Mouse (Mus musculus) forebrain, postnatal 0 days (tissue): Measurements from ENCODE around the gene Utp20. TPM values are rescaled to one million over a fixed set of nuclear protein-coding genes. Genes with fewer than 3 reads are reported as not detected.

Experiments
- ATAC-seq: fragments of 200-750 bp; cut with Nextera tagmentation; 2 replicates; pipeline ENCODE4 v1.8.0; 2017; ENCODE audit warnings: mild to moderate bottlenecking, moderate library complexity
- DNase-seq: peaks from one replicate; pipeline ENCODE4 v3.0.0-alpha.2; 2015
- H3K27ac ChIP-seq: fragments of 300-500 bp; sonication (generic); 2 replicates; pipeline ENCODE4 v1.5.1; 2014; ENCODE audit warnings: low read depth, mild to moderate bottlenecking, antibody characterized with exemption, low read length, moderate library complexity, mixed read lengths
- H3K27me3 ChIP-seq: fragments of 300-500 bp; sonication (generic); 2 replicates; pipeline ENCODE4 v1.6.1; 2014; ENCODE audit warnings: mild to moderate bottlenecking, low read length, mixed read lengths; ENCODE audit not compliant: insufficient read depth
- H3K36me3 ChIP-seq: fragments of 300-500 bp; sonication (generic); 2 replicates; pipeline ENCODE4 v1.6.1; 2014; ENCODE audit warnings: mild to moderate bottlenecking, moderate library complexity; ENCODE audit not compliant: insufficient read depth
- H3K4me1 ChIP-seq: fragments of 300-500 bp; sonication (generic); 2 replicates; pipeline ENCODE4 v1.6.1; 2014; ENCODE audit warnings: antibody characterized with exemption; ENCODE audit not compliant: insufficient read depth
- H3K4me2 ChIP-seq: fragments of 300-500 bp; sonication (generic); 2 replicates; pipeline ENCODE4 v1.6.1; 2014; ENCODE audit warnings: low read depth, mild to moderate bottlenecking, moderate library complexity
- H3K4me3 ChIP-seq: fragments of 300-500 bp; sonication (generic); 2 replicates; pipeline ENCODE4 v1.5.1; 2014; ENCODE audit warnings: low read depth, low read length, mixed read lengths
- H3K9ac ChIP-seq: fragments of 300-500 bp; sonication (generic); 2 replicates; pipeline ENCODE4 v1.6.1; 2014; ENCODE audit warnings: mild to moderate bottlenecking
- H3K9me3 ChIP-seq: fragments of 300-500 bp; sonication (generic); 2 replicates; pipeline ENCODE4 v1.6.1; 2016; ENCODE audit warnings: low read length
- CTCF ChIP-seq: sonication (generic); IDR thresholded peaks from 2 replicates; pipeline ENCODE4 v1.5.1; 2016; ENCODE audit warnings: antibody characterized with exemption, control low read depth, low read depth
- WGBS: fragments of 180-500 bp; shearing (Covaris S2); extraction: QIAGEN DNeasy Blood & Tissue Kit; methylation state at CpG from one replicate; pipeline ENCODE4 v1.1.7; 2014; 5-methylcytosine and 5-hydroxymethylcytosine counted together
- polyA plus RNA-seq: library from polyadenylated mRNA; unstranded; fragments of >200 nt; fragmentation: Nextera tagmentation; extraction: Ambion mirVana; gene quantifications from 2 replicates; pipeline ENCODE4 v1.2.1, GENCODE M21; 2015
- total RNA-seq: library from RNA; depleted of rRNA; stranded (reverse); fragments of >200 nt; gene quantifications from 2 replicates; pipeline ENCODE4 v1.2.3, GENCODE M21; 2014; rRNA removed

The Utp20 gene
- total and polyA plus RNA-seq, 2 experiments from 2014 or later: 4.3 to 18.5 TPM

- WGBS: 77% methylated on average over 6 of the region's 6 CpGs
- Histone ChIP-seq H3K4me1 (no peaks in the 10 kb centered on the region), H3K27ac (no peak overlapping the region)
Measured at GRCm38 (mm10) chr10:88700938-88701337, 125.7 kb downstream of the Utp20 start.

More at GRCm38 (mm10) chr10:88700938-88701337, 125.7 kb downstream of the Utp20 start:
- Histone ChIP-seq H3K27me3 (no peaks in the 10 kb centered on the region), H3K36me3 (no peaks in the 10 kb centered on the region), H3K9me3 (no peaks in the 10 kb centered on the region), H3K9ac (no peak overlapping the region), H3K4me3 (no peak overlapping the region), H3K4me2 (no peak overlapping the region)
- ATAC-seq: no peak
- DNase-seq: no peak
- TF ChIP-seq CTCF: no peak

Other genes with a start within 250 kb of the Utp20 start
- gene Mybpc1, start 221.7 kb downstream of the Utp20 start, total RNA-seq: 1.7 and 3.1 TPM in 2 replicates
- 1.4 and 2.8 TPM in 2 replicates for gene Mybpc1, start 221.7 kb downstream of the Utp20 start, polyA plus RNA-seq
- not detected in 2 replicates for gene Spic, start 141.8 kb downstream of the Utp20 start, total RNA-seq
- not detected in 2 replicates for gene Spic, start 141.8 kb downstream of the Utp20 start, polyA plus RNA-seq
- gene Arl1, start 95.9 kb downstream of the Utp20 start, total RNA-seq: 104 and 113 TPM in 2 replicates
- 169 and 172 TPM in 2 replicates for gene Arl1, start 95.9 kb downstream of the Utp20 start, polyA plus RNA-seq
- gene Slc5a8, start 59.2 kb upstream of the Utp20 start, total RNA-seq: 0.14 and 0.15 TPM in 2 replicates
- gene Slc5a8, start 59.2 kb upstream of the Utp20 start, polyA plus RNA-seq: 0.06 and 0.07 TPM in 2 replicates